Mouse (Mus musculus) T-helper 17 cell (primary cell): ENCODE results near the gene Dnah9.

Source experiments
- in situ Hi-C, 2 experiments: fragments of 300-600 bp; cut with MboI, MseI; formaldehyde crosslinking; loops; 1 replicate in 1 of 2; 2 replicates in 1 of 2; pipeline ENCODE4 v1.15.1; 2025; ENCODE audit warnings: high pct_unique_total_duplicates in 2 of 2

The Dnah9 gene

GRCm38 (mm10) chr11:66167801-66168651 is at the start of gene Dnah9:
Gene Dnah9 (minus strand): TSS chr11:66168551.
- in situ Hi-C loops = loop anchor here in 1 of 2 experiments (10.0 kb wide), 1 partner anchor 513 kb away; no protein-coding TSS in a partner anchor

DNA sequence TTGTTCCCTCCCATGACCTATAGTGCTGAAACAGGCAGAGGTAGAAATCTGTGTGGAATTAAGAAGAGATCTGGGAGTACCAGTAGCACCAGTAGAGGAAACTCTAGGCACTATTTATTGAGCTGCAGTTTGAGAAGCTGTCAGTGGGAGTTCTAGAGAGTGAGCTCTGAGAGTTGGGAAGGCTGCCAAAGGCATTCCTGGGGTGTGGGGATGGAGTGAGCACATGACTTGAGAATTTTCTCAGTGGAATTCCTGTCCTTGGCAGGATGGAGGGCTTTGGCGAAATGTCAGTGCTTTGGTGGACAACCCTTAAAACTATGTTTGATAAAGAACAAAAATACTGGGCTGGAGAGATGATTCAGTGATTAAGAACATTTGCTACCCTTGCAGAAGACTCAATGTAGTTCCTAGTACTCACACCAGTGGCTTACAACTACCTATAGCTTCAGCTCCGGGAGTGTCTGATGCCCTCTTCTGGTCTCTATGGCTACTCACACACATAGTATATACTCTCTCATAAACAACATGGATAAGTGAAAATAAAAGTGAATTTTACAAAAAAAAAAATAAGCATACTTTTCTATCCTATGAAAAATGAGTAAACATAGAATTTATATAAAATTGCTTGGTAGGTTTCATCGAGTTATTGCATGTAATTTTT is 20.4 kb upstream of the Dnah9 start:
- in situ Hi-C loops = no loop called here

DNA sequence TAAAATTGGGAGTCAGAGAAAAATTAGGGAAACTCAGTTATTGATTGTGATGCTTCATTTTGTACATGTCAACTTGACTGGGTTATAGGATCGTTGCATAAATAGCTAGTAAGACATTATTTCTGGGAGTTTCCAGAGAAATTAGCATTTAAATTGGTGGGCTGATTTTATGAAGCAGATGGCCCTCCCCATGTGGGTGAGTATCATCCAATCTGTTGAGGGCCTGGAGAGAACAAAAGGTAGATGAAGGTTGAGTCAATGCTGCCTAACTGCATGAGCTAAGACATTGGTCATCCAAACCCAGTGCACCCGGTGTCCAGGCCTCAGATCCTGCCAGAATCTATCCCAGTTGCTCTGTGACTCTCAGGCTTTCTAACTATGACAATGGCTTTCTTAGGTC is 19.8 kb upstream of the Dnah9 start:
- in situ Hi-C loops = no loop called here

DNA sequence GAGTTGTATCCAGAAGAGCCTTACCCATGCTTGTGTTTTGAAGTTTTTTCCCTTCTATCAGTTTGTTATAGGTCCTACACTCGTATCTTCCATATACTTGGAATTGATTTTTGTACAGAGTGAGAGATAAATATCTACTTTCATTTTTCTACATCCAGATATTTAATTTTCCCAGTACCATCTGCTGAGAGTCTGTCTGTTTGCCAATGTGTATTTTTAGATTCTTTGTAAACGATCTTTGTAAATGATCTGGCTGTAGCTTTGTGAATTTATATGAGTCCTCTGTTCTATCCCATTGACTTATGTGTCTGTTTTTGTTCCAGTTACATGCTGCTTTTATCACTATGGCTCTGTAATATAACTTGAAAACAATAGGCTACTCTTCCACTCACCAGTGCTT is 9.4 kb upstream of the Dnah9 start:
- in situ Hi-C loops = no loop called here

DNA sequence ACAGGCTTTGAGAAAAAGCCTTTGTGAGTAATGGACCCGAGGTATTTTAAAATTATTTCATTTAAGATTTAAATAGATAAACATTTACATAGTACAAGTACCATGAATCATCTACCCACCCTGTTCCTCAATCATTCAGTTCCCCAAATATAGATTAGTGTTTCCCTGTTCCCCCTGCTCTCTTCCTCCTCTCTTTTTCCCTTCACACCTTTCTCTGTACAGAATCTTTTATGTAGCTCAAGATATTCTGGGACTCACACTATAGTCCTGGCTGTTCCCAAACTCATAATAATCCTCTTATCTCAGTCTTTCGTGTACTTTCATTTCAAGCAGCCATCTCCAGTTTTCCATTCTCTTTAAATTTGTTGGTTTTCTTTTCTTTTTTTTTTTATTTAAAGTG is 4.3 kb downstream of the Dnah9 start:
- in situ Hi-C loops = loop anchor here in 1 of 2 experiments (10.0 kb wide), 1 partner anchor 509 kb away; no protein-coding TSS in a partner anchor

- in situ Hi-C loops = no loop called here
Observed at GRCm38 (mm10) chr11:66140631-66141252, 27.6 kb downstream of the Dnah9 start.

DNA sequence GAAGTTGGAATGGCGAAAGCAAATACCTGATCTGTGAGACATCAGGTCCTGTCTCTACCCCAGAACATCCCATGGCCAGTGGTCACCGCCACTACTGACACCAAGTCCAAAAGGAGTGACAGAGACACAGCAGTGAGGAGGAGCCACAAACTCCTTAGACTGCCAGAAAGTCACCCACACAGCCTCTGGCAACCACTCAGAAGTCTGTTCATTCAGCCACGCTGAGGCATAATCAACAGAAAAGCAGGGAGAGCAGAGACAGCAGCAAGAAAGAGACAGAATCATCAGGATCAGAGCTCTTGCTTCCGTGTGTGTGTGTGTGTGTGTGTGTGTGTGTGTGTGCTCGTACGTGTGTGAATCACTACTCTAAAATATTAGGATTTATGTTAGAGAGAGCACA is 33.5 kb downstream of the Dnah9 start:
- in situ Hi-C loops = no loop called here

- in situ Hi-C loops = loop anchor here in 1 of 2 experiments (10.0 kb wide), 1 partner anchor 879 kb away; no protein-coding TSS in a partner anchor
Observed at GRCm38 (mm10) chr11:66126150-66126549, 42.2 kb downstream of the Dnah9 start.

- in situ Hi-C loops = loop anchor here in 1 of 2 experiments (10.0 kb wide), 1 partner anchor 880 kb away; no protein-coding TSS in a partner anchor
Observed at GRCm38 (mm10) chr11:66124496-66124895, 43.9 kb downstream of the Dnah9 start.

- in situ Hi-C loops = loop anchor here in 1 of 2 experiments (10.0 kb wide), 1 partner anchor 883 kb away; no protein-coding TSS in a partner anchor
Observed at GRCm38 (mm10) chr11:66122017-66122416, 46.3 kb downstream of the Dnah9 start.

GRCm38 (mm10) chr11:66083663-66084254 is 84.6 kb downstream of the Dnah9 start:
- in situ Hi-C loops = no loop called here

- in situ Hi-C loops = no loop called here
Observed at GRCm38 (mm10) chr11:66072921-66073320, 95.4 kb downstream of the Dnah9 start.

- in situ Hi-C loops = no loop called here
Observed at GRCm38 (mm10) chr11:66058956-66059355, 109.4 kb downstream of the Dnah9 start.

DNA sequence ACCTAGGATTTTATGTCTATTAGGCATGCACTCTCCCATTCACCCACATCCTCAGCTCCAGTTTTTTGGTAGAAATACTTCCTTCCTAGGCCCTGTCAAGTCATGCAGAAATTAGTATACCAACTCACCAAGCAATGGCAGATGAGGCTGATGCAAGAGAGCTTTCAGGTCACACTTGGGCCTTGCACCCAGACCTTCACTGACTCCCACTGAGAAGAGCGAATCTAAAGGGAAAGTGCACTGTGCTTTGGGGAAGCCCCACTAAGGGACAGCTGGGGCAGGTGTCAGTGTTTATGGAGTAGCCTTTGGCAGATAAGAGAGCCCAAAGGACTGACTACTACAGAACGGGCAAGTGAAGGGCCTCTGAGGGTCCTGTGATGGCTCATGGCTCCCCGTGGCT is 117.1 kb downstream of the Dnah9 start:
- in situ Hi-C loops = no loop called here

GRCm38 (mm10) chr11:66049146-66049545 is 119.2 kb downstream of the Dnah9 start:
- in situ Hi-C loops = no loop called here

GRCm38 (mm10) chr11:66046594-66047193 is 121.7 kb downstream of the Dnah9 start:
- in situ Hi-C loops = no loop called here

GRCm38 (mm10) chr11:66043635-66044034 is 124.7 kb downstream of the Dnah9 start:
- in situ Hi-C loops = no loop called here

DNA sequence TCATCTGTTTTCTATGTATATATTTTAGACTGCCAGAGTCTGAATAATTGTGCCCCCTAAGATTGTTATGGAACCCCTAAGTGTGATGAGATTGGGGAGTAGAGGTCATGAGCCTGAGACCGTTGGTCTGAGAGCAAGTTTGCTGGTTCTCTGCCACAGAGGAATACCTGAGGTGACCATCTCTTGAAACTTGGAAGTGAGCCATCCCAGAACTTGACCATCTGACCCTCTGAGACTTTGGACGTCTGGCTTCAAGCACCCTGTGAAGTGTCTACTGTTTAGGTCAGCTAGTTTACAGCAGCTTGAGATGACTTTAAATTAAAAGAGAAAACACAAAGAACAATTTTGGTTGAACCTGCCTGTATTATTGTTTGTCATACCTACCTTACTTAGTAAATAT is 125.8 kb downstream of the Dnah9 start:
- in situ Hi-C loops = no loop called here

DNA sequence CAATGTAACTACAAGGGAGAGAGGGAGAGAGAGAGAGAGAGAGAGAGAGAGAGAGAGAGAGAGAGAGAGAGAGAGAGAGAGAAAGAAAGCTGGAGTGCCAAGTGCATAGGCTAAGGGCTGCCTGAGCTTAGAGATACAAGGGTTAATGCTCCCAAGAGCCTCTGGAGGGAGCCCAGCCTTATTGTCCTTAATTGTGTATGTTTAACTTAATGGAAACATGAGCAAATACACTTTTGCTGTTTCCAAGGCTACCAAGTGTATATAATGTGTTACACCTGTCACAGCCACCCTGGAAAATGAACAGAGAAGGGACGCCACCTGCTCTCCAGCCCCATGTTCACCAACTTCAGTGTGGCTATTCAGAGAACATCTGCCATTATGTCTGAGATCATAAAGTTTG is 142.6 kb downstream of the Dnah9 start:
- in situ Hi-C loops = no loop called here

DNA sequence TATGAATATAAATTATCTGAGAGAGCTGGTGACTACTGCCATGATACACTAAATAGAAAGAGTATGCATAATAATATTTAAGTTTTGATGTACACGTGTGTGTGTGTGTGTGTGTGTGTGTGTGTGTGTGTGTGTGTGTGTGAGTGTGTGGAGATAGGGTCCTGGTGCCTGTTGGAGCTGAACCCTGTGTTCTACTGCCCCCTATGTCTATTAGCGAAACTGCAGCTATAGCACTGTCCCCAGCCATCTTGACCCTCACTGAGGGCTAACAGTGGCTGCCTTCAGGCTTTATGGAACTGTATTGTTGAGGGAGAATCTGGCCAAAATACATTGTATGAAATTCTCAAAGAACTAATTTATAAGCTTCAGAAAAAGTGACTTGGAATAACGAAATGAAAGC is 192.5 kb downstream of the Dnah9 start:
- in situ Hi-C loops = no loop called here

DNA sequence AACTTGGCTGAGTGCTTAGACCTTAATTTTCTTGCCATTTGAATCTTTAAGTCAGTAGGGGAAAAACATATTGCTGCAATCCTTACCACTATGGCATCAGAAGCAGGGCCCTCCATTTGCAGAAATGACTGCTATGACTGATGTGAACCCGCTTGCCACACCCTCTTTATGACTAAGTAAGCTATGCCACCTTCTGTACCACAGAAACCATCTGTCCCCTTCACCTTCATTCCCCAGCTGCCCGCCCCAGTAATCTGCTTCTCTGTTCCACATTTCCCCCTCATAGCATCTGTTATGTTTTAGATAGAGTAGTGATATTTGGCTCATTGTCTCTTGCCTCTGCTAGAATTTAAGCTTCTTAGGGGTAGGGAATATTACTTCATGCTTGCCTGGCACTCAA is 237.6 kb downstream of the Dnah9 start:
- in situ Hi-C loops = no loop called here
